Mouse (Mus musculus) forebrain, embryonic 14.5 days (tissue): ENCODE measurements at regions not wholly inside any gene's neighbourhood (a gene's known extent, or its start where the extent isn't known, plus 50 kb on each side); places are given as distances from the start of the nearest gene placed in this dataset.

ENCODE experiments used
- ATAC-seq: fragments of 200-750 bp; cut with Nextera tagmentation; 2 replicates; pipeline ENCODE4 v1.8.0; 2017; ENCODE audit warnings: mild to moderate bottlenecking, moderate library complexity
- DNase-seq: peaks from one replicate; pipeline ENCODE4 v3.0.0-alpha.2; 2015; ENCODE audit warnings: low spot score
- H3K27ac ChIP-seq: fragments of 300-500 bp; sonication (generic); 2 replicates; pipeline ENCODE4 v1.5.1; 2014; ENCODE audit warnings: low read depth, mild to moderate bottlenecking, control low read depth, low read length, moderate library complexity
- H3K27me3 ChIP-seq: fragments of 300-500 bp; sonication (generic); replicated peaks from 2 replicates; pipeline ENCODE4 v1.6.1; 2014; ENCODE audit warnings: low read length, control low read depth, mixed read lengths; ENCODE audit not compliant: control insufficient read depth, insufficient read depth
- H3K36me3 ChIP-seq: fragments of 300-500 bp; sonication (generic); 2 replicates; pipeline ENCODE4 v1.6.1; 2014; ENCODE audit warnings: low read length, control low read depth; ENCODE audit not compliant: control insufficient read depth, insufficient read depth
- H3K4me1 ChIP-seq: fragments of 300-500 bp; sonication (generic); 2 replicates; pipeline ENCODE4 v1.6.1; 2014; ENCODE audit warnings: antibody characterized with exemption, low read length, control low read depth; ENCODE audit not compliant: control insufficient read depth, insufficient read depth
- H3K4me2 ChIP-seq: fragments of 300-500 bp; sonication (generic); 2 replicates; pipeline ENCODE4 v1.6.1; 2014; ENCODE audit warnings: mild to moderate bottlenecking, control low read depth, low read length
- H3K4me3 ChIP-seq: fragments of 300-500 bp; sonication (generic); 2 replicates; pipeline ENCODE4 v1.5.1; 2014; ENCODE audit warnings: low read depth, low read length, control low read depth
- H3K9ac ChIP-seq: fragments of 300-500 bp; sonication (generic); 2 replicates; pipeline ENCODE4 v1.6.1; 2014; ENCODE audit warnings: mild to moderate bottlenecking, low read length, control low read depth, moderate library complexity
- H3K9me3 ChIP-seq: fragments of 300-500 bp; sonication (generic); replicated peaks from 2 replicates; pipeline ENCODE4 v1.6.1; 2016; ENCODE audit warnings: low read length, control low read depth, mixed read lengths; ENCODE audit not compliant: control insufficient read depth
- WGBS: fragments of 180-500 bp; shearing (Covaris S2); extraction: QIAGEN DNeasy Blood & Tissue Kit; methylation state at CpG from one replicate; pipeline ENCODE4 v1.1.7; 2014; 5-methylcytosine and 5-hydroxymethylcytosine counted together

- Histone ChIP-seq H3K9ac (no peak overlapping the region), H3K4me2 (no peak overlapping the region), H3K4me3 (no peak overlapping the region), H3K9me3 (no peaks in the 10 kb centered on the region), H3K27me3 (no peaks in the 10 kb centered on the region), H3K4me1 (no peaks in the 10 kb centered on the region), H3K36me3 (no peaks in the 10 kb centered on the region), H3K27ac (no peak overlapping the region)
- WGBS = 90% methylated on average over 3 of the region's 3 CpGs
- ATAC-seq (no peak), DNase-seq (no peak)
Observed at GRCm38 (mm10) chr5:75267766-75268165, 115.7 kb downstream of the Pdgfra start.

GRCm38 (mm10) chr5:75278041-75278440, 125.9 kb downstream of the Pdgfra start:
- ATAC-seq (no peak), DNase-seq (no peak)
- Histone ChIP-seq H3K4me3 (no peak overlapping the region), H3K4me1 (no peaks in the 10 kb centered on the region), H3K9ac (no peak overlapping the region), H3K27me3 (no peaks in the 10 kb centered on the region), H3K27ac (no peak overlapping the region), H3K9me3 (no peaks in the 10 kb centered on the region), H3K4me2 (no peak overlapping the region), H3K36me3 (no peaks in the 10 kb centered on the region)
- WGBS = 96% methylated on average over 3 of the region's 3 CpGs

GRCm38 (mm10) chr5:75279561-75280171, 127.6 kb downstream of the Pdgfra start:
- DNase-seq = no peak
- H3K27me3 ChIP-seq = no peaks in the 10 kb centered on the region
- ATAC-seq = no peak
- no peaks in the 10 kb centered on the region for H3K9me3 ChIP-seq
- no peaks in the 10 kb centered on the region for H3K4me1 ChIP-seq
- H3K36me3 ChIP-seq = no peaks in the 10 kb centered on the region
- no peak overlapping the region for H3K4me2 ChIP-seq
- no peak overlapping the region for H3K27ac ChIP-seq
- WGBS = 96% methylated on average over 1 of the region's 1 CpGs
- H3K4me3 ChIP-seq = no peak overlapping the region
- no peak overlapping the region for H3K9ac ChIP-seq

- H3K4me1 ChIP-seq = no peaks in the 10 kb centered on the region
- no peak for DNase-seq
- H3K4me3 ChIP-seq = no peak overlapping the region
- no peaks in the 10 kb centered on the region for H3K9me3 ChIP-seq
- no peaks in the 10 kb centered on the region for H3K36me3 ChIP-seq
- 85% methylated on average over 3 of the region's 3 CpGs for WGBS
- H3K4me2 ChIP-seq = no peak overlapping the region
- no peaks in the 10 kb centered on the region for H3K27me3 ChIP-seq
- no peak overlapping the region for H3K9ac ChIP-seq
- no peak overlapping the region for H3K27ac ChIP-seq
- ATAC-seq = no peak
Observed at GRCm38 (mm10) chr5:75280698-75281097, 128.6 kb downstream of the Pdgfra start.

GRCm38 (mm10) chr5:75281510-75281909, 129.4 kb downstream of the Pdgfra start:
- Histone ChIP-seq H3K4me1 (no peaks in the 10 kb centered on the region), H3K27ac (no peak overlapping the region), H3K4me2 (no peak overlapping the region), H3K9ac (no peak overlapping the region), H3K36me3 (no peaks in the 10 kb centered on the region), H3K9me3 (no peaks in the 10 kb centered on the region), H3K4me3 (no peak overlapping the region), H3K27me3 (no peaks in the 10 kb centered on the region)
- WGBS = 90% methylated on average over 7 of the region's 7 CpGs
- ATAC-seq = no peak
- DNase-seq = no peak

- no peaks in the 10 kb centered on the region for H3K4me1 ChIP-seq
- no peaks in the 10 kb centered on the region for H3K36me3 ChIP-seq
- ATAC-seq (no peak), DNase-seq (no peak)
- H3K9ac ChIP-seq = no peak overlapping the region
- H3K27ac ChIP-seq = no peak overlapping the region
- H3K4me2 ChIP-seq = no peak overlapping the region
- 67% methylated on average over 4 of the region's 4 CpGs for WGBS
- H3K9me3 ChIP-seq = no peaks in the 10 kb centered on the region
- no peak overlapping the region for H3K4me3 ChIP-seq
- no peaks in the 10 kb centered on the region for H3K27me3 ChIP-seq
Observed at GRCm38 (mm10) chr5:75282617-75283016, 130.5 kb downstream of the Pdgfra start.

- no peak overlapping the region for H3K9ac ChIP-seq
- H3K4me2 ChIP-seq = no peak overlapping the region
- WGBS = 78% methylated on average over 5 of the region's 5 CpGs
- H3K27me3 ChIP-seq = no peaks in the 10 kb centered on the region
- no peak overlapping the region for H3K4me3 ChIP-seq
- H3K9me3 ChIP-seq = no peaks in the 10 kb centered on the region
- H3K36me3 ChIP-seq = no peaks in the 10 kb centered on the region
- no peaks in the 10 kb centered on the region for H3K4me1 ChIP-seq
- ATAC-seq (no peak), DNase-seq (no peak)
- H3K27ac ChIP-seq = no peak overlapping the region
Observed at GRCm38 (mm10) chr5:75283841-75284240, 131.7 kb downstream of the Pdgfra start.

- Histone ChIP-seq H3K27ac (no peak overlapping the region), H3K9ac (no peak overlapping the region), H3K36me3 (no peaks in the 10 kb centered on the region), H3K4me1 (no peaks in the 10 kb centered on the region), H3K27me3 (no peaks in the 10 kb centered on the region), H3K4me3 (no peak overlapping the region), H3K9me3 (no peaks in the 10 kb centered on the region), H3K4me2 (no peak overlapping the region)
- no peak for ATAC-seq
- WGBS = 85% methylated on average over 10 of the region's 10 CpGs
- no peak for DNase-seq
Observed at GRCm38 (mm10) chr5:75285950-75286349, 133.9 kb downstream of the Pdgfra start.

GRCm38 (mm10) chr5:75295676-75296075, 143.6 kb downstream of the Pdgfra start:
- H3K4me1 ChIP-seq = no peaks in the 10 kb centered on the region
- H3K27ac ChIP-seq = no peak overlapping the region
- H3K36me3 ChIP-seq = no peaks in the 10 kb centered on the region
- 65% methylated on average over 2 of the region's 2 CpGs for WGBS
- no peak for ATAC-seq
- H3K27me3 ChIP-seq = no peaks in the 10 kb centered on the region
- H3K4me3 ChIP-seq = no peak overlapping the region
- DNase-seq = peak; percentile 26
- H3K9me3 ChIP-seq = no peaks in the 10 kb centered on the region
- no peak overlapping the region for H3K9ac ChIP-seq
- H3K4me2 ChIP-seq = no peak overlapping the region
